Mouse (Mus musculus): ENCODE data around the gene Dbi. TPM values are rescaled to one million over a fixed set of nuclear protein-coding genes. Genes with fewer than 3 reads are reported as not detected.
"Not testable (repeated sequence)": the region's sequence is repeated elsewhere in the genome, so short reads cannot be mapped to it uniquely, and the experiment has no call there.

Dbi gene
- polyA plus RNA-seq, 1 experiment = 468 TPM

GRCm38 (mm10) chr1:120099483-120099882 lies 21.4 kb downstream of the Dbi start:
- TF ChIP-seq CTCF (IDR thresholded peaks at IDR 0.05; ENCODE audit: extremely low read depth, insufficient read length, insufficient replicate concordance, low read depth, low read length) = no peak
- TF ChIP-seq POLR2A (IDR thresholded peaks at IDR 0.05; ENCODE audit: low read depth, low read length) = no peak
- Histone ChIP-seq H3K27ac (ENCODE audit: insufficient read depth, low read depth, low read length) (0 out of 2 replicates have a peak overlapping the region, but pooled peaks have one; percentile 31), H3K27me3 (ENCODE audit: control insufficient read depth, insufficient read depth, low read length) (no peaks in the 10 kb centered on the region), H3K36me3 (ENCODE audit: control insufficient read depth, insufficient read depth, low read length) (no peaks in the 10 kb centered on the region), H3K4me3 (ENCODE audit: low read depth, low read length) (no peak overlapping the region), H3K4me1 (ENCODE audit: control insufficient read depth, insufficient read depth, insufficient read length, low read length) (peaks cover 9% of the 10 kb centered on the region; the same call in 1 of the 2 replicates)
- WGBS = 70% methylated on average over 6 of the region's 6 CpGs

DNA sequence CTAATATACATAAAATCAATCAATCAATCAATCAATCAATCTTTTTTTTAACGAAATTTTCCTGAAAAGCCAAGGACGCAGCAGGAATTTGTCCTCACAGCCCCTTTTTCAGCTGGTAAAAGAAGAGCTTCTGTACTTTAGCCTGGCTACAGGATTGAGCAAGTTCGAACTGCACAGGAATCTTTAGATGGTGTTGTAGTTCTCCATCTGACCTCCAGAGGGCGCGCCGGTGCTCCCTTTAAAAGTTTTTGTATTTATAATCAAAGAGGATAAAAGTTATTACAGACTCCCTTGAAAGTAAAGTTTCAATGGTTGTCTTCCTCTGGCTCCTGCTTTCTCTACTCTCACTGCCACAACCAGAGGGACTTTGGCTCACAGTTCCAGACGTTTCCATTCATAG lies 22.6 kb downstream of the Dbi start:
- WGBS = 6% methylated on average over 7 of the region's 7 CpGs
- peaks cover 9% of the 10 kb centered on the region; the same call in 1 of the 2 replicates for H3K4me1 ChIP-seq (ENCODE audit: control insufficient read depth, insufficient read depth, insufficient read length, low read length)
- H3K27me3 ChIP-seq (ENCODE audit: control insufficient read depth, insufficient read depth, low read length) = no peaks in the 10 kb centered on the region
- TF ChIP-seq POLR2A (IDR thresholded peaks at IDR 0.05; ENCODE audit: low read depth, low read length) = no peak
- peak; percentile 82; the same call in 1 of the 2 replicates for TF ChIP-seq CTCF (IDR thresholded peaks at IDR 0.05; ENCODE audit: extremely low read depth, insufficient read length, insufficient replicate concordance, low read depth, low read length)
- H3K27ac ChIP-seq (ENCODE audit: insufficient read depth, low read depth, low read length) = no peak overlapping the region
- no peaks in the 10 kb centered on the region for H3K36me3 ChIP-seq (ENCODE audit: control insufficient read depth, insufficient read depth, low read length)
- H3K4me3 ChIP-seq (ENCODE audit: low read depth, low read length) = no peak overlapping the region

- no peak overlapping the region for H3K27ac ChIP-seq (ENCODE audit: insufficient read depth, low read depth, low read length)
- no peak overlapping the region for H3K4me3 ChIP-seq (ENCODE audit: low read depth, low read length)
- H3K4me1 ChIP-seq (ENCODE audit: control insufficient read depth, insufficient read depth, insufficient read length, low read length) = peaks cover 19% of the 10 kb centered on the region; the same call in 1 of the 2 replicates
- TF ChIP-seq CTCF (IDR thresholded peaks at IDR 0.05; ENCODE audit: extremely low read depth, insufficient read length, insufficient replicate concordance, low read depth, low read length) (no peak), POLR2A (IDR thresholded peaks at IDR 0.05; ENCODE audit: low read depth, low read length) (no peak)
- WGBS = 56% methylated on average over 3 of the region's 3 CpGs
- no peaks in the 10 kb centered on the region for H3K27me3 ChIP-seq (ENCODE audit: control insufficient read depth, insufficient read depth, low read length)
- no peaks in the 10 kb centered on the region for H3K36me3 ChIP-seq (ENCODE audit: control insufficient read depth, insufficient read depth, low read length)
Measured at GRCm38 (mm10) chr1:120094920-120095319, 26.0 kb downstream of the Dbi start.

DNA sequence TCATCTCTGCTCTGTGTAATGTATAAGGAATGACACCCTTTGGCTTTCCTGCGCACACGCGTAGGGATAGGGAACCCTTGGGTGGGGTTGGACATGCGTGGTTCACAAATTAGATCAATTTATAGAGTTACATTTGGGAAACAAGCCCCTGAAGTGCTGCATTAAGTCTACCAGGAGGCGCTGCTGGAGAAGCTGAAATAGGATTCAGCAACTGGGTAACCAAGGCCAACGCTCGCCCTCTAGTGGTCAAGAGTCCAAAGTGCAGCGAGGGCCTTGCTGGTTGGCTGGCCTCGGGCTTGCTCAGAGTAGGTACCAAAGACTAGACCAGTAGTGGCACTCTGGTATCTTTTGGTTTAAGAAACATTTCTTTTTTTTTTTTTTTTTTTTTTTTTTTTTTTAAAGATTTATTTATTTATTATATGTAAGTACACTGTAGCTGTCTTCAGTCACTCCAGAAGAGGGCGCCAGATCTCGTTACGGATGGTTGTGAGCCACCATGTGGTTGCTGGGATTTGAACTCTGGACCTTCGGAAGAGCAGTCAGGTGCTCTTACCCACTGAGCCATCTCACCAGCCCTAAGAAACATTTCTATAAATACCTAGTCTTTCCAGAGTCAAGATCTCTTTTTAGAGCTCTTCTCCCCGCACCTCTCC lies 27.3 kb downstream of the Dbi start:
- WGBS = 34% methylated on average over 12 of the region's 14 CpGs
- not testable (repeated sequence) for H3K27ac ChIP-seq (ENCODE audit: insufficient read depth, low read depth, low read length); H3K27me3 ChIP-seq (ENCODE audit: control insufficient read depth, insufficient read depth, low read length); H3K36me3 ChIP-seq (ENCODE audit: control insufficient read depth, insufficient read depth, low read length); H3K4me3 ChIP-seq (ENCODE audit: low read depth, low read length)
- peaks cover 11% of the 10 kb centered on the region; the same call in 1 of the 2 replicates for H3K4me1 ChIP-seq (ENCODE audit: control insufficient read depth, insufficient read depth, insufficient read length, low read length)
- peak; percentile 99 for TF ChIP-seq CTCF (IDR thresholded peaks at IDR 0.05; ENCODE audit: extremely low read depth, insufficient read length, insufficient replicate concordance, low read depth, low read length)

GRCm38 (mm10) chr1:120090880-120091570 lies 29.9 kb downstream of the Dbi start:
- 36% methylated on average over 8 of the region's 8 CpGs for WGBS
- Histone ChIP-seq H3K4me1 (ENCODE audit: control insufficient read depth, insufficient read depth, insufficient read length, low read length) (peaks cover 11% of the 10 kb centered on the region; the same call in 1 of the 2 replicates), H3K27me3 (ENCODE audit: control insufficient read depth, insufficient read depth, low read length) (no peaks in the 10 kb centered on the region), H3K4me3 (ENCODE audit: low read depth, low read length) (no peak overlapping the region), H3K36me3 (ENCODE audit: control insufficient read depth, insufficient read depth, low read length) (no peaks in the 10 kb centered on the region), H3K27ac (ENCODE audit: insufficient read depth, low read depth, low read length) (peak overlapping the region; percentile 96)
- no peak; the same call in 1 of the 2 replicates for TF ChIP-seq POLR2A (IDR thresholded peaks at IDR 0.05; ENCODE audit: low read depth, low read length)
- TF ChIP-seq CTCF (IDR thresholded peaks at IDR 0.05; ENCODE audit: extremely low read depth, insufficient read length, insufficient replicate concordance, low read depth, low read length) = no peak

DNA sequence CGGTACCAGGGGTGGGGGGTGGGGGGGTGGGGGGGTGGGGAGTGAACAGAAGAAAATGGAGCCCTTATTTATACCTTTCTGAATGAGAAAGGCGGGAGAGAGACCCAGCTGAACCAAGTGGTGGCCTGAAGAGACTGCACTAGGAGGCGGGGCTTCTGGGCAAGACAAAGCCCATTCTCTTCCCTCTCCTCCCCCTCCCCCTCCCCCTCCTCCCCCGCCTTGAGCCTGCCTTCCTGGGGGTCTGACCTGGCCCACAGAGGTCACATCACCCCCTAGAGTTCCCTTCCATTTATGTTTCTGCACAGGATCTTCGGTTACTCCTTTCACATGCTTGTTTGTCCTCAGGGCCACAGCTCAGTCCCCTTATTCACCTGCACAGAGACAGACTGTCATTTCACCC lies 31.7 kb downstream of the Dbi start:
- TF ChIP-seq CTCF (IDR thresholded peaks at IDR 0.05; ENCODE audit: extremely low read depth, insufficient read length, insufficient replicate concordance, low read depth, low read length) (no peak), POLR2A (IDR thresholded peaks at IDR 0.05; ENCODE audit: low read depth, low read length) (no peak)
- Histone ChIP-seq H3K36me3 (ENCODE audit: control insufficient read depth, insufficient read depth, low read length) (no peaks in the 10 kb centered on the region), H3K4me3 (ENCODE audit: low read depth, low read length) (no peak overlapping the region), H3K4me1 (ENCODE audit: control insufficient read depth, insufficient read depth, insufficient read length, low read length) (peaks cover 19% of the 10 kb centered on the region), H3K27me3 (ENCODE audit: control insufficient read depth, insufficient read depth, low read length) (no peaks in the 10 kb centered on the region), H3K27ac (ENCODE audit: insufficient read depth, low read depth, low read length) (no peak overlapping the region)
- 51% methylated on average over 4 of the region's 5 CpGs for WGBS

DNA sequence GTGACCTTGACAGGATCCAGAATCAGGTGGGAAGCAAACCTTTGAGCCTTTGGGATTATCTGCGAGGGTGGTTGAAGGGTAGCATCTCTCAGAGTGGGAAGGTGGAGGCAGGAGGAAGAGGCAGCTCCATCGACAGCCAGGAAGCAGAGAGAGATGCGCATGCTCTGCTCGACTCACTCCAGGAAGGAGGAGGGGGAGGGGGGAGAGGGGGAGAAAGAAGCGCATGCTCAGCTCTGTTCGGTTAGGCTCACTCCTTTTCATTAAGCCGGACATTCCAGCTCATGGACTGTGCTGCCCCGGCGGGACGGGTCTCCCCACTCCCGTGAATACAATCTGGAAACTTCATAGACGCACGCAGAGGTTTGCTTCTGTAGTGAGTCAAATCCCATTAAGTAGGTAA lies 34.2 kb downstream of the Dbi start:
- Histone ChIP-seq H3K4me1 (ENCODE audit: control insufficient read depth, insufficient read depth, insufficient read length, low read length) (peaks cover 39% of the 10 kb centered on the region), H3K27ac (ENCODE audit: insufficient read depth, low read depth, low read length) (no peak overlapping the region)
- TF ChIP-seq POLR2A (IDR thresholded peaks at IDR 0.05; ENCODE audit: low read depth, low read length) (no peak), CTCF (IDR thresholded peaks at IDR 0.05; ENCODE audit: extremely low read depth, insufficient read length, insufficient replicate concordance, low read depth, low read length) (no peak)

More for the DNA sequence above, 34.2 kb downstream of the Dbi start:
- H3K4me3 ChIP-seq (ENCODE audit: low read depth, low read length) = no peak overlapping the region
- H3K36me3 ChIP-seq (ENCODE audit: control insufficient read depth, insufficient read depth, low read length) = no peaks in the 10 kb centered on the region
- no peaks in the 10 kb centered on the region for H3K27me3 ChIP-seq (ENCODE audit: control insufficient read depth, insufficient read depth, low read length)
- 78% methylated on average over 13 of the region's 13 CpGs for WGBS

Measured in small intestine, adult 2 months (tissue).